Mouse (Mus musculus): ENCODE measurements around the gene Senp6. TPM values are rescaled to one million over a fixed set of nuclear protein-coding genes. Genes with fewer than 3 reads are reported as not detected.
"Not testable (repeated sequence)": the region's sequence is repeated elsewhere in the genome, so short reads cannot be mapped to it uniquely, and the experiment has no call there.

The Senp6 gene
- polyA plus RNA-seq, 1 experiment, result 9.8 TPM

- no peak for TF ChIP-seq POLR2A (IDR thresholded peaks at IDR 0.05; ENCODE audit: low read depth, low read length)
- no peak for TF ChIP-seq CTCF (IDR thresholded peaks at IDR 0.05; ENCODE audit: extremely low read depth, insufficient read depth, insufficient read length, insufficient replicate concordance)
Measured at GRCm38 (mm10) chr9:80037262-80037996, 29.3 kb upstream of the Senp6 start.

GRCm38 (mm10) chr9:80037997-80038383 is 28.7 kb upstream of the Senp6 start:
- Histone ChIP-seq H3K4me3 (ENCODE audit: extremely low read depth, insufficient read depth, insufficient read length) (no peak overlapping the region), H3K4me1 (ENCODE audit: control insufficient read depth, insufficient read depth, insufficient read length) (no peaks in the 10 kb centered on the region), H3K27ac (ENCODE audit: insufficient read depth, low read length) (no peak overlapping the region), H3K36me3 (ENCODE audit: control insufficient read depth, insufficient read depth, low read length) (no peaks in the 10 kb centered on the region), H3K27me3 (ENCODE audit: control insufficient read depth, insufficient read depth, low read length) (no peaks in the 10 kb centered on the region)
- DNase-seq (ENCODE audit: low read depth in 1 of 2, low spot score in 2 of 2), result no peak
- no peak for TF ChIP-seq CTCF (IDR thresholded peaks at IDR 0.05; ENCODE audit: extremely low read depth, insufficient read depth, insufficient read length, insufficient replicate concordance)

More at GRCm38 (mm10) chr9:80037262-80037996, 29.3 kb upstream of the Senp6 start:
- H3K4me1 ChIP-seq (ENCODE audit: control insufficient read depth, insufficient read depth, insufficient read length), result no peaks in the 10 kb centered on the region
- WGBS, result 80% methylated on average over 13 of the region's 13 CpGs
- no peak for DNase-seq (ENCODE audit: low read depth in 1 of 2, low spot score in 2 of 2)
- no peaks in the 10 kb centered on the region for H3K36me3 ChIP-seq (ENCODE audit: control insufficient read depth, insufficient read depth, low read length)
- H3K27ac ChIP-seq (ENCODE audit: insufficient read depth, low read length), result no peak overlapping the region
- H3K4me3 ChIP-seq (ENCODE audit: extremely low read depth, insufficient read depth, insufficient read length), result no peak overlapping the region
- no peaks in the 10 kb centered on the region for H3K27me3 ChIP-seq (ENCODE audit: control insufficient read depth, insufficient read depth, low read length)

- no peak for TF ChIP-seq POLR2A (IDR thresholded peaks at IDR 0.05; ENCODE audit: low read depth, low read length)
- no peak for TF ChIP-seq CTCF (IDR thresholded peaks at IDR 0.05; ENCODE audit: extremely low read depth, insufficient read depth, insufficient read length, insufficient replicate concordance)
- no peaks in the 10 kb centered on the region for H3K36me3 ChIP-seq (ENCODE audit: control insufficient read depth, insufficient read depth, low read length)
- no peak overlapping the region for H3K27ac ChIP-seq (ENCODE audit: insufficient read depth, low read length)
- no peaks in the 10 kb centered on the region for H3K4me1 ChIP-seq (ENCODE audit: control insufficient read depth, insufficient read depth, insufficient read length)
- H3K4me3 ChIP-seq (ENCODE audit: extremely low read depth, insufficient read depth, insufficient read length), result no peak overlapping the region
- WGBS, result 41% methylated on average over 2 of the region's 2 CpGs
- no peak for DNase-seq (ENCODE audit: low read depth in 1 of 2, low spot score in 2 of 2)
- H3K27me3 ChIP-seq (ENCODE audit: control insufficient read depth, insufficient read depth, low read length), result no peaks in the 10 kb centered on the region
Measured at GRCm38 (mm10) chr9:80039296-80039815, 27.3 kb upstream of the Senp6 start.

GRCm38 (mm10) chr9:80044301-80044700 is 22.4 kb upstream of the Senp6 start:
- 87% methylated on average over 4 of the region's 4 CpGs for WGBS

GRCm38 (mm10) chr9:80049271-80049670 is 17.4 kb upstream of the Senp6 start:
- not testable (repeated sequence) for H3K4me3 ChIP-seq (ENCODE audit: extremely low read depth, insufficient read depth, insufficient read length); H3K4me1 ChIP-seq (ENCODE audit: control insufficient read depth, insufficient read depth, insufficient read length); DNase-seq (ENCODE audit: low read depth in 1 of 2, low spot score in 2 of 2); H3K27me3 ChIP-seq (ENCODE audit: control insufficient read depth, insufficient read depth, low read length); H3K27ac ChIP-seq (ENCODE audit: insufficient read depth, low read length); H3K36me3 ChIP-seq (ENCODE audit: control insufficient read depth, insufficient read depth, low read length)
- WGBS, result 89% methylated on average over 5 of the region's 5 CpGs

More at GRCm38 (mm10) chr9:80044301-80044700, 22.4 kb upstream of the Senp6 start:
- H3K4me3 ChIP-seq (ENCODE audit: extremely low read depth, insufficient read depth, insufficient read length); H3K4me1 ChIP-seq (ENCODE audit: control insufficient read depth, insufficient read depth, insufficient read length); H3K27me3 ChIP-seq (ENCODE audit: control insufficient read depth, insufficient read depth, low read length); H3K36me3 ChIP-seq (ENCODE audit: control insufficient read depth, insufficient read depth, low read length); DNase-seq (ENCODE audit: low read depth in 1 of 2, low spot score in 2 of 2); H3K27ac ChIP-seq (ENCODE audit: insufficient read depth, low read length): not testable (repeated sequence)

- no peaks in the 10 kb centered on the region for H3K4me1 ChIP-seq (ENCODE audit: control insufficient read depth, insufficient read depth, insufficient read length)
- H3K36me3 ChIP-seq (ENCODE audit: control insufficient read depth, insufficient read depth, low read length), result no peaks in the 10 kb centered on the region
- H3K4me3 ChIP-seq (ENCODE audit: extremely low read depth, insufficient read depth, insufficient read length), result no peak overlapping the region
- no peak for TF ChIP-seq POLR2A (IDR thresholded peaks at IDR 0.05; ENCODE audit: low read depth, low read length)
- H3K27me3 ChIP-seq (ENCODE audit: control insufficient read depth, insufficient read depth, low read length), result no peaks in the 10 kb centered on the region
- WGBS, result 86% methylated on average over 5 of the region's 5 CpGs
- H3K27ac ChIP-seq (ENCODE audit: insufficient read depth, low read length), result no peak overlapping the region
- DNase-seq (ENCODE audit: low read depth in 1 of 2, low spot score in 2 of 2), result no peak
Measured at GRCm38 (mm10) chr9:80052951-80053350, 13.8 kb upstream of the Senp6 start.

- no peak overlapping the region for H3K4me3 ChIP-seq (ENCODE audit: extremely low read depth, insufficient read depth, insufficient read length)
- no peak for DNase-seq (ENCODE audit: low read depth in 1 of 2, low spot score in 2 of 2)
Measured at GRCm38 (mm10) chr9:80057690-80058089, 9.0 kb upstream of the Senp6 start.

GRCm38 (mm10) chr9:80065495-80065894 is 1.2 kb upstream of the Senp6 start:
- H3K4me1 ChIP-seq (ENCODE audit: control insufficient read depth, insufficient read depth, insufficient read length); H3K27ac ChIP-seq (ENCODE audit: insufficient read depth, low read length); H3K36me3 ChIP-seq (ENCODE audit: control insufficient read depth, insufficient read depth, low read length); H3K27me3 ChIP-seq (ENCODE audit: control insufficient read depth, insufficient read depth, low read length); H3K4me3 ChIP-seq (ENCODE audit: extremely low read depth, insufficient read depth, insufficient read length); DNase-seq (ENCODE audit: low read depth in 1 of 2, low spot score in 2 of 2): not testable (repeated sequence)
- WGBS, result 92% methylated on average over 2 of the region's 2 CpGs

More at GRCm38 (mm10) chr9:80057690-80058089, 9.0 kb upstream of the Senp6 start:
- 9% methylated on average over 2 of the region's 2 CpGs for WGBS
- H3K27ac ChIP-seq (ENCODE audit: insufficient read depth, low read length), result no peak overlapping the region
- no peaks in the 10 kb centered on the region for H3K27me3 ChIP-seq (ENCODE audit: control insufficient read depth, insufficient read depth, low read length)
- H3K36me3 ChIP-seq (ENCODE audit: control insufficient read depth, insufficient read depth, low read length), result no peaks in the 10 kb centered on the region
- no peak for TF ChIP-seq CTCF (IDR thresholded peaks at IDR 0.05; ENCODE audit: extremely low read depth, insufficient read depth, insufficient read length, insufficient replicate concordance)
- TF ChIP-seq POLR2A (IDR thresholded peaks at IDR 0.05; ENCODE audit: low read depth, low read length), result no peak
- no peaks in the 10 kb centered on the region for H3K4me1 ChIP-seq (ENCODE audit: control insufficient read depth, insufficient read depth, insufficient read length)
